Mouse (Mus musculus) yolk sac, embryonic 10.5 days (tissue): ENCODE measurements around the gene Pon1.
"Not testable (repeated sequence)": the region's sequence is repeated elsewhere in the genome, so short reads cannot be mapped to it uniquely, and the experiment has no call there.

Source experiments
- DNase-seq: peaks from one replicate; pipeline ENCODE4 v3.0.0-alpha.2; 2017; ENCODE audit warnings: low spot score

Gene Pon1

GRCm38 (mm10) chr6:5193693-5194092 is at the start of gene Pon1:
Gene Pon1 (minus strand): TSS chr6:5193946.
- DNase-seq, result no peak

DNA sequence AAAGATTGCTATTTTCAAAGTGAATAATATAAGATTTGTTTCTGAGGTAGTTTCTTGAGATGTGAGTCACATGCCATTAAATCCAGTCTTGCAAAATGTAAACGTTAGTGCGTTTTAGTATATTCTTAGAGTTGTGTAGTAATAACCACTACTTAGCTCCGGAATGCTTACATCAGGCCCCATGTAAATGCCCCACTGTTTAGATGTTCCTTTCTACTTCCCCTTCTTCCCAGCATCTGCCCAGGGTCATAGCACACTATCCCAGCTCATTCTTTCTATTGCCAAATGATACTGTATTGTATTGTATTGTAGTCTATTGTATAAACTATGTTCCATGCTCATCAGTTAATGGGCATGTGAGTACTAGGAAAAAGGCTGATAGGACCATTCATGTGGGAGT is 45.1 kb upstream of the Pon1 start:
- no peak for DNase-seq

DNA sequence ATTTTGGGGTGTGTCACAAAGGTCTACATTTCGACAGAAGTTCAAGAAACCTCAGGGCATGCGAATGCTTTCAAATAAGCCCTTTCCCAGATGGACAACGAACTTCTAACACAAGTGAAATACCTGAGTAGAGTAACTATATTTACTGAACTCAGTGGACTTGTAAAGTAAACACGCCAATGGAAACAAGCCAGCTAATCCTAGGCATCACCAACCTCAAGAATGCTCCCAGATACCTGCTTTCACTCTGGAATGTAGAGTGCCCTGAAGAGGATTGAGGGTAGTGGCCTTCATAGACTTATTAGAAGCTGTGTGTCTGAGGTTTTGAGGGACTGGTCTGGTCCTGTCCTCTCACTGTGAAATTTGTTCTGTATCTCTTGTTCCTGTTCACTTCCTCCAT is 43.8 kb upstream of the Pon1 start:
- no peak for DNase-seq

GRCm38 (mm10) chr6:5236843-5237371 is 43.2 kb upstream of the Pon1 start:
- no peak for DNase-seq

GRCm38 (mm10) chr6:5234563-5234962 is 40.8 kb upstream of the Pon1 start:
- no peak for DNase-seq

GRCm38 (mm10) chr6:5233812-5234211 is 40.1 kb upstream of the Pon1 start:
- DNase-seq, result no peak

DNA sequence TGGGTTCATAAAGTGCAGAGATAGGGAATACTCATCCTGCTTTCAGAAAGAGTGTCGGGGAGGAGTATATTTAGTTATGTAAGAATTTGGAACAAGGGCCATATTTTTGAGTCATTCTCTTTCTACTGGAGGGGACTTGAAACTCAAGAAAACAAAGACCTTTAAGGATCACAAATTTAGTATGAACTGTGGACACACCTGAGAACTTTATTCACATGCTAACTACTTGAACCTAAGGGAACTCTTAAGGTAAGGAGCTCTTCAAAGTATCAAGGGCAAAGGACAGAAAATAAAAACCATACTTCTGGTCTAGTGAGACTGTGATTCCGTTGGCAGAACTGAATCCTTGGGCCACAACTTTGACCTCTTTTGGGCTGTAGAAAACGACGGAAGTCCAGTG is 38.3 kb upstream of the Pon1 start:
- no peak for DNase-seq

DNA sequence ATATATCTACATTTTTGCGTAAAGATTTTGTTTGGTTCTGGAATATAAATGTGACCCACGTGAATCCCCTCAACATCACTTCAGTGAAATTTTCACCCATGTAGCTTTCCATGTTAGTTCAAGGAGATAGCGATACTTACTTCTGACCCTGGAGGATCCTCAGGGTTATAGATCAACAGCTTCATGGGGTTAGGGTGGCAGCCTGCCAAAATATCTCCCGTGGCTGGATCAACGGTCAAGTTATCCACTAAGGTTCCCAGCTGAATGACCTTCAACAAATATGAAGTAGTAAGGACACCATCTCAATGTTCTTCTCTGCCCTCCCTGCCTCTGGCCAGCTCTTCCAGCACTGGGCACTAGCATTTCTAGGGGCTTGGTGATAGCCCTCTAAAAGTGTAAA is 36.5 kb upstream of the Pon1 start:
- no peak for DNase-seq

DNA sequence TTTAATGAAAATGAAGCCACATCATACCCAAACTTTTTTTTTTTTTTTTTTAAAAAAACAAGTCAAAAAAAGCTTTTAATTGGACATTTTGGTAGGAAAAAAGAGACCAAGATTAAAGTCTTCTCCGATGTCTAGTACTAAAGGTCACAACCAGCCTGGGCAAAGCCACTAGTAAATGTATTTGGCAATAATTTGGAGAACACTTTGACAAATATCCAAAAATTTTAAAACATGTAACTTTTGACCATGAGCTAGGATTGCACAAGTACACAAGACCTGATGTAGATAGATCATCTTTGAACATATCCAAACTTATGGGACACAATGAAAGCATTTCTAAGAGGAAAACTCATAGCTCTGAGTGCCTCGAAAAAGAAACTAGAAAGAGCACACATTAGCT is 29.8 kb upstream of the Pon1 start:
- DNase-seq, result not testable (repeated sequence)

DNA sequence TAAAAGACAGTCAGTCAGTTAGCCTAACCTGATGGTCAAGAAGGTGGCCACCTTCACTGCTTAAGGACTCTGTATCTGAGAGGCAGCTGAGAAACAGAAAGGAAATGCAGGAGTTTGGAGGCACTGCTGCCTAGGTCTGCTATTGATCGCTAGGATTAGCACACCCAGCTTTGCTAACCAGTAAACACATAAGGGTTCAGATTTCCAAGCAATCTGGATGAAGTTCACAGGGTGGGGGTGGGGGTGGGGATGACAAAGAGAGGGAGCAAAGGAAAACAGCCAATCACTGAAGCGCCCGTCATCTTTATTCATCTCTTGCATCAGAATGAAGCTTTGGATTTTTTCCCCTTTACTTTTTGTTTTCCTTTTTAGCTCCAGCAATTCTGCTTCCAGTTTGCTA is 28.3 kb upstream of the Pon1 start:
- no peak for DNase-seq

DNA sequence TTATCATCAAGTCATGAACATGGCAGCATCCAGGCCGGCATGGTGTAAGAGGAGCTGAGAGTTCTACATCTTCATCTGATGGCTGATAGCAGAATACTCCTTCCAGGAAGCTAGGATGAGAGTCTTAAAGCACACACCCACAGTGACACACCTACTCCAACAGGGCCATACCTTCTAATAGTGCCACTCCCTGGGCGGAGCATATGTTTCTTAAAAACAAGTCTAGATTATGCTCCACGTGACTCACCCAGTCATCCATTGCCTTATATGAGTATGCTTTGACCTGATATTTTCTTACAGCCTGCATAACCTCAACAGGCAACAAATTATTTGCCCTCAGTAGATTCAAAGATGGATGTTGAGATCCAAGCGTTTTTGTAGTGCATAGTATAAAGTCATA is 24.4 kb upstream of the Pon1 start:
- DNase-seq, result no peak

DNA sequence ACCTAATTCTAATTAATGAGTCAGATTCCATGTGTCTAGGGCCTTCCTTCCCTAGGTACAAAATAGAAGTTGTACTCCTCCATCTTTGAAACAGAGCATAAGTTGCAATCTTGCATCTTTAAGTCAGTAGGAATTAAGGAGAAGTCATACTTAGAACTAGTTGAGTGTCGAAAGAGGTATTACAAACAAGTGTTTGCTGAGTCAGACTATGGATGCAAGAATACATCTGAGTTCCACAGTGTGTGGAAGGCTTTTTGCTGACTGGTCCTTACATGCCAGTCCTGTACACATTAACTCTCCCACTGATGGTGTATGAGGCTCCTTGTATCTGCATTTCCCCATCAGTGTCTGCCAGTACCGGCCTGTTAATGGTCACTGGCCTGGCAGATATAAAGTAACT is 14.1 kb upstream of the Pon1 start:
- DNase-seq, result no peak

- DNase-seq, result no peak
Measured at GRCm38 (mm10) chr6:5199916-5200315, 6.2 kb upstream of the Pon1 start.

DNA sequence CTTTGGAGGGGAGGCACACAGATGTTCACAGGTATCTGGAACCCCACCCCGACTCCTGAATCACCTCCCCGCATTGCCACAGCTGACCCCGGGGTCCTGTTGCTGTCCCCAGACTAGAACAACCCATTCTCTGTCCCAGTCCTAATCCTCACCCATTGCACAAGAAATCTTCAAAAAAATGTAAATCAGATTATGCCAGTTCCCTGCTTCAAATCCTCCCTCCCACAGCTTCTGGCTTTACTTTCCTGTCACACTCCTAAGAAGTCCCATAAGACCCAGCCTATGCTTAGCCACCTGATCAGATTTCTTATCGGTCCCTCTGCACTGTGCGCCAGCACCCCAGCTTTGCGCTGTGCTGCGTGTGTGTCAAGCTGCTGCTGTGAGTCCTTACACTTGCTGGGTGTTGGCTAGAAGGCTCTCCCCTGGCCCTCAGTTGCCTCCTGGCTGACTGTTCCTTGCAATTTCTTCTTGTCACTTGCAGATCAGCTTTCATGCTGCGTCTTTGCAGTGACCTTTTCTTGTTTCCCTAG is 5.7 kb upstream of the Pon1 start:
- no peak for DNase-seq

- DNase-seq, result no peak
Measured at GRCm38 (mm10) chr6:5198590-5198989, 4.8 kb upstream of the Pon1 start.

DNA sequence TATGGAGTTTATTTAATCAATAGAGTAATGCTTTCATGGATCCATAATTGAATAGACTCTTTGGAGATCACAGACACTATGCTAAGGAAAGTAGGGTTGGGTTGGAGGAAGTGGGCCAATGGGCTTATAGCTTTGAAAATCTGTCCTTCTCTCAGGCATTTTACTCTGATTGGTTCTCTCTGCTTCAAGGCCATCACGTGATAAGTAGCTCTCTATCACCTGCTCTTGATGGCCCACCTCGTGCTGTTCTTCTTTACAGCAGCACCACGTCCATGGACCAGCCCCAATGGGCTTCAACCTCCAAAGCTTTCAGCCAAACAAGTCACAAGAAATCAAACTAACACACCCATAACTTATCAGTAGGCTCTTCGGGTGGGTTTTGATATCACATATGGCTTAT is 3.0 kb downstream of the Pon1 start:
- DNase-seq, result no peak

DNA sequence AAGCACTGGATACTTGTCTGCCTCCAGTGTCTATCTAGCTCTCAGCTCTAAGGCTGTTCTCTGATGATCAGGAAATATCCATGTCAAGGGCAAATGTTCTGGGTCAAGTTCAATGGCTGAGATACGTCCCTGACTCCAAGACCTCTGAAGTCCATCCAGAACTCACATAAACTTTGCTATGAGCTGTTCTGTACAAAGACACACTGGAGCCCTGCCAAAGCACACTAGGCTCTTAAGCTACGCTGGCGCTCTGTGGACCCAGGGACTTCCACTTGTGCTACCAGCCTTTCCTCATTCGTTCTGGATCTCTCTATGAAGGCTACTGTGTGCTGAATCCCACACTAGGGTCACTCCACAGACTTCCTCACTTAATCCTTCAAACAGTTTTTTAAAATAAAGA is 4.2 kb downstream of the Pon1 start:
- no peak for DNase-seq

GRCm38 (mm10) chr6:5188938-5189337 is 4.8 kb downstream of the Pon1 start:
- DNase-seq, result no peak

- DNase-seq, result no peak
Measured at GRCm38 (mm10) chr6:5188036-5188435, 5.7 kb downstream of the Pon1 start.

GRCm38 (mm10) chr6:5187586-5187985 is 6.2 kb downstream of the Pon1 start:
- DNase-seq, result no peak

DNA sequence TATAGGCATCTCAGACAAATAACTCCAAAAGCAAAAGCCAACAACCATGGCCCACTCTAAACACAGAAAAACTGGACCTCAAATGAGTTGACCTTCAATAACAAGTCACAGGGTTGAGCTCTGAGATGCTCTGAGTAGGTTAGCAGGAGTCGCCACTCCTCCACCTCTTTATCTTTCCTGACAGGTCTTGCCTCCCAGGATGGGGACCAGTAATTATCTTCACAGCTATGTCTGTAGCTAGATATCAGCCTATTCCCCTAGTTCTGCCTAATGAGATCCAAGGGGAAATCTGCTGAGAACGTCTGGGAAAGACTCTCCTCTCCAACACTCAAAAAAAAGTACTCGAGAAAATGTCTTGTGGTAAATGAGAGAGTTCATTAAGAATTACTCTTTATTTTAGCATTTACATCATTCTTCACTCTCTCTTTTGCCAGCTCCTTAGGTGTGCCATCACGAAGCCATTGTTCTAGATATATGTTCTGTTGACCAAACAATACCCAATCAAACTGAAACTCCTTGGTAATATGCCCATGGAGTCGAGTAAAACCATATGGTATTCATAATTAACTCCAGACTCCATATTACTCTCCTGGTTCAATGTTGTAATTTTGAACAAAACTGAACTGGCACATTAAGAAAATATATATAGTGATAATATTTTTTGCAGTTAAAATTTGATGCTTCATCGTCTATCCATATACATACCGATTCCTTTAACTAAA is 7.4 kb downstream of the Pon1 start:
- no peak for DNase-seq

DNA sequence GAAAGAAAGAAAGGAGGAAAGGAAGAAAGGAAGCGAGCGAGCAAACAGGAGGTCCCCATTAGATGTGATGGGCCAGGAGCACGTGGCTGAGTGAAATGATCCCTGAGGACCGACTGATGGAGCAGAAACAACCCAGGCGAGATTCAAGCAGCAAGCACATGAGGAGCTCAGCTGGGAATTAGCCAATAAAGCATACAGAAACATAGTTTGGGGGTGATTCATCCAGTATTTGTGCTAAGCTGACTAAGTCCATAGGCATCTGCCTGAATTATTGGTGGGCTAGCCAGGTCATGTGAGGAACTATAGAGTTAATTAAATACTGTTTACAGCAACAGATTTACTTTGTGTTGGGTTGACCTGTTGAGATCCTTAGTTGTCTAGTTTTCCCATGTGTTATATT is 13.1 kb downstream of the Pon1 start:
- DNase-seq, result no peak

DNA sequence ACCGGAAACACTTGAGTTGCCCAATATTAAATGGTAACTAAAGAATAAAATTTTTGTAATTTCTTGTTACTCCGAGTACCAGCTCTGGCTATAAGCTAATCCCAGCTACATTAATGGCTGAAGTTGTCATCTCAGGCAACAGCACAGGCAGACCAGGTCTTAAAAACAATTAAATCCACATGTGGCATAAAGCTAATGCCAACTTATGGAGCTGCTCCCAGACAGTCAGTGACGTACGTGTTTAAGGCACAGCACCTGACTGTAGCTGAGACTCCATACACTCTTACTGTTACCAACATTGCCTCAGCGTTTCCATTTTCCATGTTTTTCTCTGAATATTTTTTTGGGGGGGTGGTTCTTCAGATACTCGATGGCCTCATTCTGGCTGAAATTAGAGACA is 14.6 kb downstream of the Pon1 start:
- DNase-seq, result no peak
